Mouse (Mus musculus) myocyte (in vitro differentiated cells): ENCODE data around the gene Rad51b. TPM values are rescaled to one million over a fixed set of nuclear protein-coding genes. Genes with fewer than 3 reads are reported as not detected.

Experiments
- H3K27me3 ChIP-seq: one replicate; pipeline ENCODE4 v1.6.1; 2011; ENCODE audit not compliant: control insufficient read depth, insufficient read depth, insufficient read length
- H3K36me3 ChIP-seq: one replicate; pipeline ENCODE4 v1.6.1; 2011; ENCODE audit not compliant: control insufficient read depth, insufficient read depth
- H3K4me2 ChIP-seq: one replicate; pipeline ENCODE4 v1.6.1; 2011; ENCODE audit warnings: low read depth, control low read depth
- H3K4me3 ChIP-seq: one replicate; pipeline ENCODE4 v1.5.1; 2011; ENCODE audit warnings: mild to moderate bottlenecking, control low read depth, moderate library complexity
- H3K79me2 ChIP-seq: one replicate; pipeline ENCODE4 v1.6.1; 2011; ENCODE audit not compliant: control insufficient read depth, insufficient read depth
- H3ac ChIP-seq: one replicate; pipeline ENCODE4 v1.6.1; 2011; ENCODE audit not compliant: control insufficient read depth, insufficient read length
- CEBPB ChIP-seq: IDR thresholded peaks from 2 replicates; pipeline ENCODE4 v1.6.1; 2011; ENCODE audit warnings: mild to moderate bottlenecking, moderate library complexity; ENCODE audit not compliant: poor library complexity, insufficient read depth, severe bottlenecking
- E2F4 ChIP-seq: IDR thresholded peaks from one replicate; pipeline ENCODE4 v1.6.1; 2011; ENCODE audit warnings: mild to moderate bottlenecking, control low read depth, moderate library complexity; ENCODE audit not compliant: insufficient read depth
- MAX ChIP-seq: IDR thresholded peaks from one replicate; pipeline ENCODE4 v1.6.1; 2011; ENCODE audit warnings: low read depth, mild to moderate bottlenecking, control low read depth
- MYOD1 ChIP-seq, 3 experiments: IDR thresholded peaks; one replicate each; pipeline ENCODE4 v1.6.1; 2011; ENCODE audit warnings: control low read depth in 2 of 3, low read depth in 2 of 3, mild to moderate bottlenecking in 2 of 3, moderate library complexity in 1 of 3; ENCODE audit not compliant: insufficient read length in 2 of 3, control insufficient read depth in 1 of 3
- MYOG ChIP-seq, 3 experiments: IDR thresholded peaks; one replicate each; pipeline ENCODE4 v1.6.1; 2011; ENCODE audit warnings: control low read depth in 2 of 3, low read depth in 2 of 3, mild to moderate bottlenecking in 2 of 3; ENCODE audit not compliant: insufficient read length in 2 of 3, control insufficient read depth in 1 of 3, insufficient read depth in 1 of 3
- POLR2A ChIP-seq: IDR thresholded peaks from one replicate; pipeline ENCODE4 v1.6.1; 2011; ENCODE audit warnings: low read depth, mild to moderate bottlenecking, control low read depth, moderate library complexity; ENCODE audit not compliant: insufficient read length
- POLR2AphosphoS2 ChIP-seq: IDR thresholded peaks from one replicate; pipeline ENCODE4 v1.6.1; 2011; ENCODE audit warnings: low read depth, control low read depth; ENCODE audit not compliant: insufficient read length
- REST ChIP-seq: IDR thresholded peaks from one replicate; pipeline ENCODE4 v1.6.1; 2011; ENCODE audit warnings: mild to moderate bottlenecking, control low read depth, moderate library complexity; ENCODE audit not compliant: insufficient read depth, insufficient read length
- SRF ChIP-seq: IDR thresholded peaks from one replicate; pipeline ENCODE4 v1.6.1; 2011; ENCODE audit warnings: low read depth; ENCODE audit not compliant: control insufficient read depth, insufficient read length
- TCF12 ChIP-seq: IDR thresholded peaks from one replicate; pipeline ENCODE4 v1.6.1; 2011; ENCODE audit warnings: mild to moderate bottlenecking, control low read depth; ENCODE audit not compliant: poor library complexity, insufficient read depth, severe bottlenecking
- TCF3 ChIP-seq: IDR thresholded peaks from one replicate; pipeline ENCODE4 v1.6.1; 2011; ENCODE audit warnings: low read depth, control low read depth; ENCODE audit not compliant: insufficient read length
- USF1 ChIP-seq: IDR thresholded peaks from one replicate; pipeline ENCODE4 v1.6.1; 2011; ENCODE audit warnings: low read depth, mild to moderate bottlenecking, control low read depth, moderate library complexity
- polyA plus RNA-seq: library from polyadenylated mRNA; unstranded; fragments of >200 nt; fragmentation: generic; extraction: Trizol; gene quantifications from one replicate; pipeline ENCODE4 v1.2.1, GENCODE M21; 2012; ENCODE audit warnings: missing spikeins

The Rad51b gene
- polyA plus RNA-seq, 1 experiment, result 1.8 TPM

GRCm38 (mm10) chr12:79338791-79339190 lies 41.7 kb downstream of the Rad51b start:
- no peak overlapping the region for H3K4me3 ChIP-seq
- H3K36me3 ChIP-seq, result no peaks in the 10 kb centered on the region
- no peak overlapping the region for H3K4me2 ChIP-seq
- no peaks in the 10 kb centered on the region for H3K79me2 ChIP-seq
- H3ac ChIP-seq, result no peak overlapping the region
- no peaks in the 10 kb centered on the region for H3K27me3 ChIP-seq
- TF ChIP-seq SRF (no peak), POLR2A (no peak), E2F4 (no peak), POLR2AphosphoS2 (no peak), REST (no peak), TCF12 (no peak), MYOD1 (IDR thresholded peaks at IDR 0.05; ENCODE audit: control insufficient read depth in 1 of 3, insufficient read length in 2 of 3, low read depth in 2 of 3) (no peak), MAX (no peak), MYOG (IDR thresholded peaks at IDR 0.05; ENCODE audit: control insufficient read depth in 1 of 3, insufficient read depth in 1 of 3, insufficient read length in 2 of 3, low read depth in 2 of 3) (no peak), CEBPB (no peak), TCF3 (no peak), USF1 (no peak)

GRCm38 (mm10) chr12:79340513-79340912 lies 43.4 kb downstream of the Rad51b start:
- no peak for TF ChIP-seq E2F4
- H3K36me3 ChIP-seq, result no peaks in the 10 kb centered on the region
- H3K4me2 ChIP-seq, result no peak overlapping the region
- H3K4me3 ChIP-seq, result no peak overlapping the region
- H3K27me3 ChIP-seq, result no peaks in the 10 kb centered on the region
- no peak overlapping the region for H3ac ChIP-seq
- H3K79me2 ChIP-seq, result no peaks in the 10 kb centered on the region

DNA sequence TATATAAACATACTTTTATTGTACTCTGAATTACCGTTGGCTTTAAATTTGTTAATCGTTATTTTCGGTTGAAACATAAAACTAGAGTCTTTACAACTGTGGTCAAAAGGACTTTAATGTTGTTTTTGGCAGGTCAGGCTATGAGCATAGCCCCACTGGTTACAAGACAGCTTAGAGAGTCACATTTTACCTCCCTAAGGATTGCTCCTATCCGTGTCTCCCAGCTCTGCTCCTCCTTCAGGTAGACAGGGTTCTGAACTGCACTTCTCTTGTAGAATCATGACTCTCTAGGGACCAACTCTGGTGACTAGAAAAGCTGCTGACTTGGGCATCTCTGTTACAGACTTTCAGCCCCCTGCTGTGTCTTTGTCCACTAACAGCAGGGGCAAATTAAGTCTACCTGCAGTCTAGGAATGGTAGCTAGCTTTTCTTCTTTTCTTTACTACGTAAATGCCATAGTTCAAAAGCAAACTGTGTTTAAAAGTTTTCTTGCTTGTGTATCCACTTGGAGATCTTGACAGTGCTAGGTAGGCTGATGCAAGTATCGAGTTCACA lies 44.3 kb downstream of the Rad51b start:
- no peak overlapping the region for H3K4me3 ChIP-seq
- no peak overlapping the region for H3K4me2 ChIP-seq
- TF ChIP-seq MAX (no peak), POLR2AphosphoS2 (no peak), REST (no peak), CEBPB (no peak), SRF (no peak), MYOD1 (IDR thresholded peaks at IDR 0.05; ENCODE audit: control insufficient read depth in 1 of 3, insufficient read length in 2 of 3, low read depth in 2 of 3) (no peak), E2F4 (no peak), POLR2A (no peak)
- H3K27me3 ChIP-seq, result no peaks in the 10 kb centered on the region
- no peak overlapping the region for H3ac ChIP-seq
- H3K79me2 ChIP-seq, result no peaks in the 10 kb centered on the region
- H3K36me3 ChIP-seq, result no peaks in the 10 kb centered on the region

GRCm38 (mm10) chr12:79346198-79346733 lies 49.2 kb downstream of the Rad51b start:
- Histone ChIP-seq H3K4me2 (no peak overlapping the region), H3K36me3 (no peaks in the 10 kb centered on the region), H3ac (no peak overlapping the region), H3K27me3 (no peaks in the 10 kb centered on the region), H3K79me2 (no peaks in the 10 kb centered on the region), H3K4me3 (no peak overlapping the region)
- TF ChIP-seq SRF (no peak), E2F4 (no peak), CEBPB (no peak), USF1 (no peak), MYOG (IDR thresholded peaks at IDR 0.05; ENCODE audit: control insufficient read depth in 1 of 3, insufficient read depth in 1 of 3, insufficient read length in 2 of 3, low read depth in 2 of 3) (no peak), POLR2AphosphoS2 (no peak), POLR2A (no peak), REST (no peak), MYOD1 (IDR thresholded peaks at IDR 0.05; ENCODE audit: control insufficient read depth in 1 of 3, insufficient read length in 2 of 3, low read depth in 2 of 3) (no peak), TCF12 (no peak), MAX (no peak), TCF3 (no peak)

DNA sequence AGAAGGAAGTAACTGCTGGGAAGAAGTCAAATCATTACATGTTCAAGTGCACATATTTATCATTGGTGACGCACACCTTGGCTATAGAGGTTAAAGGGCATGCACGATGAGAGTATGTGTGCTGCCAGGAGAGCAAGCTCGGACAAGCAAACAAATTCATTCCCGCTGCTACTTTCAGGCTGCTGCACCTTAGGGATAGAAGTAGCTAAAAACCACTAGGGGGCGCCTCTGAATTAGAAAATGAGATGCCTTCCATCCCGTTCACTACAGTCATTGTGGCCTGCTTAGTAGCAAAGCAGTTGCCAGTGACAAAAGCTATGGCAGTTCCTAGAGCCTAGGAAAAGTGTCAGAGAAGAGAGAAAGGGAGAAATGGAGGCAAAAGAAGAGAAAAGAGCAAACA lies 50.6 kb downstream of the Rad51b start:
- H3K4me2 ChIP-seq, result no peak overlapping the region
- no peak overlapping the region for H3ac ChIP-seq
- H3K79me2 ChIP-seq, result no peaks in the 10 kb centered on the region
- H3K4me3 ChIP-seq, result no peak overlapping the region
- H3K27me3 ChIP-seq, result no peaks in the 10 kb centered on the region
- TF ChIP-seq SRF (no peak), TCF3 (no peak), POLR2AphosphoS2 (no peak)
- H3K36me3 ChIP-seq, result no peaks in the 10 kb centered on the region

GRCm38 (mm10) chr12:79351461-79351860 lies 54.4 kb downstream of the Rad51b start:
- no peak for TF ChIP-seq MYOG (IDR thresholded peaks at IDR 0.05; ENCODE audit: control insufficient read depth in 1 of 3, insufficient read depth in 1 of 3, insufficient read length in 2 of 3, low read depth in 2 of 3)
- TF ChIP-seq TCF12, result no peak
- no peak for TF ChIP-seq POLR2A
- TF ChIP-seq POLR2AphosphoS2, result no peak
- TF ChIP-seq TCF3, result no peak
- no peak for TF ChIP-seq MYOD1 (IDR thresholded peaks at IDR 0.05; ENCODE audit: control insufficient read depth in 1 of 3, insufficient read length in 2 of 3, low read depth in 2 of 3)
- no peak for TF ChIP-seq USF1
- no peak for TF ChIP-seq CEBPB
- TF ChIP-seq MAX, result no peak
- TF ChIP-seq E2F4, result no peak
- Histone ChIP-seq H3K4me2 (no peak overlapping the region), H3K27me3 (no peaks in the 10 kb centered on the region), H3K4me3 (no peak overlapping the region), H3K79me2 (no peaks in the 10 kb centered on the region), H3ac (no peak overlapping the region), H3K36me3 (no peaks in the 10 kb centered on the region)
